Mouse (Mus musculus): ENCODE measurements around the gene Tex9. TPM values are rescaled to one million over a fixed set of nuclear protein-coding genes. Genes with fewer than 3 reads are reported as not detected.

Gene Tex9
- total RNA-seq, 1 experiment = 24.9 TPM

DNA sequence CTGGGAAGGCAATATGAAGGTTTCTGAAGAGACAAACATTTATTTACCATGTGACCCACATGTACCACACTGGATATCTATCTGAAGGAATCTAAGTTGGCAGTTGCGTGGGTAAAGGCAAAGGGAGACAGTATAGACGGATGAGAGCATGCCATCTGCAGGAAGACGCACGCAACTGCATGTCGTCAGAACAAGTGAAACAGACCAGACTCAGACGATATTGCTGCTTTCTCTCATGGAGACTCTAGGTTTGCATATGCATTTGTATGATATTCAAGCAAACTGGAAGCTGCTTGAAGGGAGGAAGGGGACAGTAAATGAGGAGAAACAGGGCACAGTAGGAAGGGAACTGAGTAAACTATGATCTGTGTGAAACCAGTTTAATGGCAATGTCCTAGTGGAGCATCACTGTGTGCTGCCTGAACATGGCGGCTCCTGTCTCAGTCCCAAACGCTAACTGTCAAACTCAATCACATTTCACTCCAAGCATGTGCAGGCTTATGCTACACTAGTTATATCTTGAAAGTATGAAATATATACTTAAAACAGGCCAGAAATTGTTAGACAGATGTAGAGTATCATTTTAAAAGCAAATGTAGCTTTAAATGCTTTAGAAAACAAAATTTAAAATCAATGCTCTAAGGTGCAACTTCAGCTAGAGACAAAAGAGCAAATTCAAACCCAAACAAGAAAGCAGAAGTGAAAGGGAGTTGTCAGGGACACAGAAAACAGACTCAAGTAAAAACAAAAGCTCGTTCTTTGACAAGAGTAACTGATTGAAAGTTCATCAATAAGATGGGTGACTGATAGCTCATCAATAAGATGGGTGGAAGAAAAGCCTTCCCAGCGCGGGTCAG, 24.2 kb downstream of the Tex9 start:
- Histone ChIP-seq H3K4me1 (ENCODE audit: control insufficient read depth in 2 of 2, insufficient read depth in 2 of 2, low read length in 2 of 2, poor library complexity in 1 of 2) (no peaks in the 10 kb centered on the region), H3K27ac (ENCODE audit: insufficient read depth, low read depth, low read length, poor library complexity, severe bottlenecking) (no peak overlapping the region), H3K4me3 (ENCODE audit: insufficient read depth in 1 of 2, low read depth in 1 of 2, low read length in 2 of 2, poor library complexity in 1 of 2, severe bottlenecking in 1 of 2) (no peak overlapping the region), H3K9ac (ENCODE audit: insufficient read depth, low read depth, low read length, poor library complexity, severe bottlenecking) (no peak overlapping the region), H3K9me3 (ENCODE audit: control insufficient read depth, insufficient read depth, low read depth, low read length) (no peaks in the 10 kb centered on the region), H3K36me3 (ENCODE audit: control insufficient read depth, insufficient read depth, low read length, poor library complexity, severe bottlenecking) (no peaks in the 10 kb centered on the region; the same call in 1 of the 2 replicates)
- in situ Hi-C loops (cut with MboI; ENCODE audit: low sequenced_read_pairs in 2 of 2, unreplicated experiment in 2 of 2) = no loop called here
- TF ChIP-seq CHD2 (IDR thresholded peaks at IDR 0.05; ENCODE audit: low read depth, low read length) (no peak), ZC3H11A (IDR thresholded peaks at IDR 0.05; ENCODE audit: borderline replicate concordance, low read depth, low read length) (no peak), HCFC1 (IDR thresholded peaks at IDR 0.05; ENCODE audit: borderline replicate concordance, insufficient read depth, low read length) (no peak), ZNF384 (IDR thresholded peaks at IDR 0.05; ENCODE audit: low read depth, low read length) (no peak), MAFK (IDR thresholded peaks at IDR 0.05; ENCODE audit: insufficient read depth, low read depth, low read length) (no peak)
- DNase-seq (ENCODE audit: low read depth, low spot score) = peak; percentile 35

DNA sequence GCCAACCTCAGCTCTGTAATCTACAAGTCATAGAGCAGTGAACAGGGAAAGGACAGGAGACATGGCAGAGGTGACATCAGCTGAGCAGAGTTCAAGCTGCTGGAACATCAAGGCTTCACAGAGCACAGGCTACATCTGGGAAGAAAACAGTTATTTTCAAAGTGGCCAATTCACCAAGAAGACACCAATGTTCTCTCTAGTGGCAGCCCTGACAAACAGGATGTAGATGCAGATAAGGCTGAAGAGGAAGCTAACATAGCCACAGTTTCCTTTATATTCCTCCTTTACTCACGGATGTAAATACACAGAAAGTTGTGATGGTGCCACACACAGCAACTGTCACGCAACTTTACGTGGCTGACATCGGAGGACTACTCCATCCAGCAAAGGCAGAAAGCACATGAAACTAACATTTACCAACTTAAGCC, 26.2 kb downstream of the Tex9 start:
- no peak overlapping the region for H3K4me3 ChIP-seq (ENCODE audit: insufficient read depth in 1 of 2, low read depth in 1 of 2, low read length in 2 of 2, poor library complexity in 1 of 2, severe bottlenecking in 1 of 2)
- DNase-seq (ENCODE audit: low read depth, low spot score) = no peak
- H3K36me3 ChIP-seq (ENCODE audit: control insufficient read depth, insufficient read depth, low read length, poor library complexity, severe bottlenecking) = no peaks in the 10 kb centered on the region; the same call in none of the 2 replicates
- in situ Hi-C loops (cut with MboI; ENCODE audit: low sequenced_read_pairs in 2 of 2, unreplicated experiment in 2 of 2) = no loop called here
- TF ChIP-seq ZC3H11A (IDR thresholded peaks at IDR 0.05; ENCODE audit: borderline replicate concordance, low read depth, low read length) (no peak), ZNF384 (IDR thresholded peaks at IDR 0.05; ENCODE audit: low read depth, low read length) (no peak), MAFK (IDR thresholded peaks at IDR 0.05; ENCODE audit: insufficient read depth, low read depth, low read length) (no peak), CHD2 (IDR thresholded peaks at IDR 0.05; ENCODE audit: low read depth, low read length) (no peak), HCFC1 (IDR thresholded peaks at IDR 0.05; ENCODE audit: borderline replicate concordance, insufficient read depth, low read length) (no peak)
- H3K9ac ChIP-seq (ENCODE audit: insufficient read depth, low read depth, low read length, poor library complexity, severe bottlenecking) = no peak overlapping the region
- H3K9me3 ChIP-seq (ENCODE audit: control insufficient read depth, insufficient read depth, low read depth, low read length) = no peaks in the 10 kb centered on the region
- H3K27ac ChIP-seq (ENCODE audit: insufficient read depth, low read depth, low read length, poor library complexity, severe bottlenecking) = no peak overlapping the region
- no peaks in the 10 kb centered on the region for H3K4me1 ChIP-seq (ENCODE audit: control insufficient read depth in 2 of 2, insufficient read depth in 2 of 2, low read length in 2 of 2, poor library complexity in 1 of 2)

DNA sequence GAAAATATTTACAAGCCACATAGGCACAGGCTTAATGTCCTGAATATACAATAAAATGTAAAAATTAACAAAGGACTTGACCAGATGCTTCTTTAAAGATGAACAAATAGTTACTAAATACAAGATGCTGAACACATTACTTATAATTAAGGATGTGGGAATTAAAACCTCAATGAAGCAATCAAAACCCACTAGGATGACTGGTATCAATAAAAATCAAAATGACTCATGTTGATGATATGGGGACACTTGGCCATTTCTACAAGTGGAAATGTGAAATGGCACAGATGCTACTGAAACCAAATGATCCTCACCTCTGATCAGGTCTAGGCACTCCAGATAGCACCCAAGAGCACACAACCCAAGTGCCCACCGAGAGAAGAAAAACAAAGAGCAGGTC, 27.2 kb downstream of the Tex9 start:
- Histone ChIP-seq H3K4me3 (ENCODE audit: insufficient read depth in 1 of 2, low read depth in 1 of 2, low read length in 2 of 2, poor library complexity in 1 of 2, severe bottlenecking in 1 of 2) (no peak overlapping the region), H3K9me3 (ENCODE audit: control insufficient read depth, insufficient read depth, low read depth, low read length) (no peaks in the 10 kb centered on the region), H3K27ac (ENCODE audit: insufficient read depth, low read depth, low read length, poor library complexity, severe bottlenecking) (no peak overlapping the region), H3K36me3 (ENCODE audit: control insufficient read depth, insufficient read depth, low read length, poor library complexity, severe bottlenecking) (peaks cover 2% of the 10 kb centered on the region), H3K9ac (ENCODE audit: insufficient read depth, low read depth, low read length, poor library complexity, severe bottlenecking) (no peak overlapping the region), H3K4me1 (ENCODE audit: control insufficient read depth in 2 of 2, insufficient read depth in 2 of 2, low read length in 2 of 2, poor library complexity in 1 of 2) (no peaks in the 10 kb centered on the region)
- in situ Hi-C loops (cut with MboI; ENCODE audit: low sequenced_read_pairs in 2 of 2, unreplicated experiment in 2 of 2) = no loop called here
- DNase-seq (ENCODE audit: low read depth, low spot score) = no peak
- TF ChIP-seq HCFC1 (IDR thresholded peaks at IDR 0.05; ENCODE audit: borderline replicate concordance, insufficient read depth, low read length) (no peak), ZNF384 (IDR thresholded peaks at IDR 0.05; ENCODE audit: low read depth, low read length) (no peak), ZC3H11A (IDR thresholded peaks at IDR 0.05; ENCODE audit: borderline replicate concordance, low read depth, low read length) (no peak), MAFK (IDR thresholded peaks at IDR 0.05; ENCODE audit: insufficient read depth, low read depth, low read length) (no peak), CHD2 (IDR thresholded peaks at IDR 0.05; ENCODE audit: low read depth, low read length) (no peak)

GRCm38 (mm10) chr9:72462427-72462826, 29.6 kb downstream of the Tex9 start:
- Histone ChIP-seq H3K27ac (ENCODE audit: insufficient read depth, low read depth, low read length, poor library complexity, severe bottlenecking) (no peak overlapping the region), H3K4me1 (ENCODE audit: control insufficient read depth in 2 of 2, insufficient read depth in 2 of 2, low read length in 2 of 2, poor library complexity in 1 of 2) (peaks cover 0 to 2% of the 10 kb centered on the region in 2 experiments; a peak in 1 of 4 replicates), H3K4me3 (ENCODE audit: insufficient read depth in 1 of 2, low read depth in 1 of 2, low read length in 2 of 2, poor library complexity in 1 of 2, severe bottlenecking in 1 of 2) (no peak overlapping the region), H3K9ac (ENCODE audit: insufficient read depth, low read depth, low read length, poor library complexity, severe bottlenecking) (no peak overlapping the region), H3K9me3 (ENCODE audit: control insufficient read depth, insufficient read depth, low read depth, low read length) (no peaks in the 10 kb centered on the region), H3K36me3 (ENCODE audit: control insufficient read depth, insufficient read depth, low read length, poor library complexity, severe bottlenecking) (peaks cover 5% of the 10 kb centered on the region)
- no peak for TF ChIP-seq ZC3H11A (IDR thresholded peaks at IDR 0.05; ENCODE audit: borderline replicate concordance, low read depth, low read length)
- no peak for TF ChIP-seq HCFC1 (IDR thresholded peaks at IDR 0.05; ENCODE audit: borderline replicate concordance, insufficient read depth, low read length)
- no peak for TF ChIP-seq MAFK (IDR thresholded peaks at IDR 0.05; ENCODE audit: insufficient read depth, low read depth, low read length)
- TF ChIP-seq ZNF384 (IDR thresholded peaks at IDR 0.05; ENCODE audit: low read depth, low read length) = no peak
- TF ChIP-seq CHD2 (IDR thresholded peaks at IDR 0.05; ENCODE audit: low read depth, low read length) = no peak
- no peak for DNase-seq (ENCODE audit: low read depth, low spot score)
- in situ Hi-C loops (cut with MboI; ENCODE audit: low sequenced_read_pairs in 2 of 2, unreplicated experiment in 2 of 2) = no loop called here

Measured in ES-E14 (cell line).